Mouse (Mus musculus) T-cell, adult 2 months (primary cell): ENCODE results near the gene Adap2.

Source experiments
- DNase-seq: peaks from one replicate; pipeline ENCODE4 v3.0.0; 2022; ENCODE audit warnings: low spot score

The Adap2 gene

GRCm38 (mm10) chr11:80199316-80199715, 45.4 kb downstream of the Adap2 start:
- DNase-seq: no peak

GRCm38 (mm10) chr11:80199773-80200172, 45.9 kb downstream of the Adap2 start:
- no peak for DNase-seq

GRCm38 (mm10) chr11:80200326-80200725, 46.4 kb downstream of the Adap2 start:
- DNase-seq: peak; percentile 35

GRCm38 (mm10) chr11:80202296-80202695, 48.4 kb downstream of the Adap2 start:
- DNase-seq: no peak

GRCm38 (mm10) chr11:80204037-80204436, 50.1 kb downstream of the Adap2 start:
- no peak for DNase-seq

GRCm38 (mm10) chr11:80204941-80205340, 51.0 kb downstream of the Adap2 start:
- DNase-seq: no peak

- no peak for DNase-seq
Observed at GRCm38 (mm10) chr11:80208465-80208859, 54.6 kb downstream of the Adap2 start.

- peak; percentile 95 for DNase-seq
Observed at GRCm38 (mm10) chr11:80208860-80209800, 55.2 kb downstream of the Adap2 start, which contains the start of gene Rhot1. Gene Rhot1 (plus strand): TSS chr11:80209019.

GRCm38 (mm10) chr11:80210321-80210720, 56.4 kb downstream of the Adap2 start:
- no peak for DNase-seq

GRCm38 (mm10) chr11:80212282-80212681, 58.4 kb downstream of the Adap2 start:
- DNase-seq: no peak

GRCm38 (mm10) chr11:80215291-80215690, 61.4 kb downstream of the Adap2 start:
- no peak for DNase-seq

- DNase-seq: no peak
Observed at GRCm38 (mm10) chr11:80218657-80219293, 64.9 kb downstream of the Adap2 start.
